Mouse (Mus musculus) heart, adult 8-10 months (tissue): ENCODE data around the gene Tmem184a. TPM values are rescaled to one million over a fixed set of nuclear protein-coding genes. Genes with fewer than 3 reads are reported as not detected.

ENCODE experiments used
- DNase-seq: peaks from one replicate; pipeline ENCODE4 v3.0.0; 2022; ENCODE audit warnings: low spot score
- microRNA-seq: library from miRNA; unstranded; fragments of <30 nt; microRNA quantifications from one replicate; pipeline ENCODE4 v1.2.0, GENCODE M21; 2022
- total RNA-seq, 4 experiments: library from RNA; stranded (reverse); gene quantifications; 2 replicates each; pipeline ENCODE4 v1.2.4; 2022

Gene Tmem184a
- total RNA-seq, 4 experiments from 2014 or later = 0.22 to 0.87 (median 0.47) TPM; not detected in 1

DNA sequence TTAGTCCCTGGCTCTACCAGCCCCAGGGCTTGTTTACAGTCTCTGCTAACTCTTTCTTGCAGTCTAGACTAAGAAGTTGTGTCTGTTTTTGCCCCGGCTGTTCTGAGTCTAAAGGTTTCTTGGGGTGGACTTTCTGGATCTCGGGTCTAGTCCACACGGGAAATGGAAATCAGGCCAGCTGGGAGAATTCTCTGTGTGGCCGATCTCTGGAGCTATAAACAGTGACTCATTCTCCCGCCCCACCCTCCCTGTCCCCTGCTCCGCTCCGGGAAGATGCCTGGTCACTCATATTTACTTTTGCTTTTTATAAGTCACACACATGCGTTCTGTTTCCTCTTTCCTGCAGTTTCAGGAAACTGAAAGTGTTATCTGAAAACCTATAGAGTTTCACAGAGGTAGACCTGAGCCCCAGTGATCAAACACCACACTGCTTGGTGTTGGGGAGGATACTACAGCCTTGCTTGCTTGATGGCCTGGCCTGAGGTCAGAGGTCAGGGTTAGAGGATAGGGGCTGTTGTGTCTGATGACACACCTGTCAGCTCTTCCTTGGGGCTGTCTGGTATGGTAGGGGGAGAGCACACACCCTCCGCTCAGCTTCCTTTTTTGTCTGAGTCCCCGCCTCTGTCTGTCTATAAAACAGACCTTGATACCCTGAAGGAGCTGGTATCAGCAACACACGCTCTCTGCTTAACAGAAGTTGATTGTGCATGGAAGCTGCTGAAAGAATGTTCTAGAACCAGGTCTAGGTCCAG is 26.2 kb downstream of the Tmem184a start:
- peak; percentile 69 for DNase-seq

DNA sequence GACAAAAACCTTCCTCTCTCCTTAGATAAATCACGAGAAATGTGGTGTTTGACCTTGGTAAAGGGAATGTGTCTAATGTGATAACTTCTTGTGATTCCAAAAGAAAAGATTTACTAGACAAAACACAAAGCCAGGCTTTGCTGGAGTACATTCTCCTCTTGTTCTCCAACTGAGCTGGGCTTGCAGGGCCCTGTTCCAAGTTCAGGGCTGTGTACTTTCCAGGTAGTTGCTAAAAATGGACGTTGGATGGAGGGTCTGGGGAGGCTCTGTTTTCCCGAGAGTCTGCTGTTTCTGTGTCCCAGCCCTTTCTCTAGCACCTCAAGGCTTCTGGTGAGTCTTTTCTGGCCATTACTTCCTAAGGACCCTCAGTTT is 26.8 kb downstream of the Tmem184a start:
- DNase-seq = peak; percentile 41

DNA sequence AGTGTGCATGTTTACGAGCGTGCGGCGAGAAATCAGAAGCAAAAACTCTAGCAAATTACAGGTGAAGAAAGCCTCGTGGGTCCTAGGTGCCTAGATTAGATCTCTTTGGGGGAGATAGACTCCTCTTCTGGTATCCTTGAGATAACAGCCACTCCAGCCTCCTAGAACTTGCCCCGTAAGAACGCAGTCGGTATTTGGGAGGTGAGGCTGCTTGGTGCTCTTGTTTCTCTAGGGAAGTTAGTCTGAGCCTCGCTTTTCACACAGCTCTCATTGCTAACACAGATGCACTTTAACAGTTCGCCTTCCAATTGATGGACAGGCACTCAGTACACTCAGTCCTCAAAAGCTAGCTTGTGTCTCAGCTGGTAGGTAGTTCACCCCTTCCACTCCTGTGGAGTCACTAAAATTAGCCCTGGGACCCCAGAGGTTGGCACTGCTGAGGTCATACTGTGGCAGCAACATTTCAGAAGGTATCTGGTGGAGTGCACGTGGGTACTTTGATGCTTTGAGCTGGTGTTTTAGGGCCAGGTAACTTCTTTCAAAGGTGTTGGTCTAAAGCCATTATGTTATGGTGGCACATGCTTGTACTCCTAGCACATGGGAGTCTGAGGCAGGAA is 27.4 kb downstream of the Tmem184a start:
- DNase-seq = peak; percentile 40

DNA sequence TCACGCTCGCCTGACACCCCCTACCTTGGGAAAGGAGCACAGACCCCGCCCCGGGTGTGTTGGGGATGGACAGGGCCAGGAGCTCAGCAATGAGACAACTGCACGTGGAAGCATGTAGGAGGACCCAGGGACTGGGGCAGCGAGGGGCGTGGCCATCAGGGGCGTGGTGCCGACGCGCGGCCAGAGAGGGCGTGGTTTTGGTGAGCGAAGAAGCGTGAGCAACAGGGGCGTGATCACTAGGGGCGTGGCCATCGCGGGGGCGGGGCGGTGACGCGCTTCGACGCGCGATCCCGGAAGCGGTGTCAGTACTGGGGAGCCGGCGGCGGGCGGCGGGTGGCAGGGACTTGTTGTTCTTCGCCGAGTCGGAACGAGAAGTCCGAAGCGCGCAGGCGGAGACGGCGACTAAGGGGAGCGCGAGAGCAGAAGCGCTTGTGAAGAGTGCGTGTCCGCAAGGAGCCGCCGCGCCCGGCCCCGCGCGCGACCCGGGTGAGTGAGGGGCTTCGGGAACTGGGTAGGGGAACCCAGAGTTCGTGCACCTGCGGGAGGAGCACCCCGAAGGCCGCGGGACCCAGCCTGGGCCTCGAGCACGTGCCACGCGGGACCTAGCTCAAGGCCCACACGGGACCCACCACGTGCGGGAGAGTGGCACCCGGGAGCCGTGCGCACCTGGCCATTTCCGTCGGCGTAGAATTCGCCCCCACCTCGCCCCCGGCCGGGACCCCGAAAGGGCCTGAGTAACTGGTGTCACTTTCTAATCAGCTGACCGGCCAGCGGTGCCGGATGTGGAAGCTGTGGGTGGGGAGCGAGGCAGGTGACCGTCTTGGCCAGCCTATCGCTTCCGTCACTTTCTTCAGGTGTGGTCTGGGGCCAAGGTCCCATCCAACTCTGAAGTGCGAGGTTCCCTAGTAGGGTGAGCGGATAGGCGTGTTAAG is 28.2 kb downstream of the Tmem184a start, which contains the start of gene Mafk:
Gene Mafk, plus strand, starts transcription at position 287 of the 932 bp plus-strand sequence.
- DNase-seq = peak; percentile 97

DNA sequence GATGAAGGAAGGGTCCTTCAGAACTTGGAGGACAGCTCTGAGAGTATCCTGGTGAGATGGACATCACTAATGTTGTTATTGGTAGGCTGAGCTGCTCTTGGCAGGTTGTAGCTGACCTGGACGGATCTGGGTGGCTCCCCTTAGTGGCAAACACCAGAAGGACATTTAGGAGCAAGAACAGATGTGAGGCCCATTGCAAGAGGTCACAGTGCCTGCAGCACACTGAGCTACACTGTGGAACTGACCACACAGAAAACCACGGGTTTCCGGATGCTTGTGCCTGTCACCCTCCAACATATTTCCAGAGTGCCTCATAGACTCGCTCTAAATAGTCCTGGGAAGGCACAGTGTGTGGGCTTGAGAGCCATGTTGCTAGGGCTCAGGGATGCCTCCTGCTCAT is 30.3 kb downstream of the Tmem184a start:
- no peak for DNase-seq

DNA sequence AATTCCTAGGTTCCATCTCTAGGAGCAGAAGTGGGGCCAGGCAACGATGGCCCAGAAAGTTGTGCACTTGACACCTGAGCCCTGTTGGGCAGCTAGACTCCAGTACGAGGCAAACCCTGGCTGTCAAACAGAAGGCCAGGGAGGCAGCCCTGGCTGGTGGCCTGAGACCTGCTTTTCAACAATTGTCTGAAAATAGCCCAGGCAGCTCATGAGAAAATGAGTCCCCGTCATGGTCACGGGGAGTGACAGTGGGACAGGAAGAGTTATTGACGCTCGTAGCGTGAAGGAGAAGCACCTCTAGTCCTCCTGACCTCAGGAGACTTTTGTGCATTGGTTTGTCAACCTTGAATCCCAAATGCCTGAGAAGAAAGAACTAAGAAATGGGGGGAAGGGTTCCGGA is 38.3 kb downstream of the Tmem184a start:
- peak; percentile 67 for DNase-seq

DNA sequence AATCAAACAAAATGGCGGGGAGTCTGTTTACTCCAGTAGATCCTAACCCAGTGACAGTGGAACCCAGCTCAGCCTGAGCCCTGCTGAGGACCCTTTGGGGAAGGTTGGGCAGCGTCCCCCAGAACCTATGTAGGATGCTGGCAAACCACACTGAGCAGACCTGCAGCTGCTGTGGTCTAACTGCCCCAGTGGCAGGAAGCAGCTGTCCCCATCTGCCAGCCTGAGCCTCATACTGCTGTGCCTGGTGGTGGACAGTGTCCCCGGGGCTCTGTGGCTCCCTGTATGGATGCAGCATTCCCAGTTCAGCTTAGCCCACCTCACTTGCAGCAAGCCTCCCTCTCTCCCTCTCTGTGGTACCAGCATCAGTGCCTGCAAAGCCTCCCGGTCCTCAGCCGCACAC is 42.8 kb downstream of the Tmem184a start:
- DNase-seq = no peak

DNA sequence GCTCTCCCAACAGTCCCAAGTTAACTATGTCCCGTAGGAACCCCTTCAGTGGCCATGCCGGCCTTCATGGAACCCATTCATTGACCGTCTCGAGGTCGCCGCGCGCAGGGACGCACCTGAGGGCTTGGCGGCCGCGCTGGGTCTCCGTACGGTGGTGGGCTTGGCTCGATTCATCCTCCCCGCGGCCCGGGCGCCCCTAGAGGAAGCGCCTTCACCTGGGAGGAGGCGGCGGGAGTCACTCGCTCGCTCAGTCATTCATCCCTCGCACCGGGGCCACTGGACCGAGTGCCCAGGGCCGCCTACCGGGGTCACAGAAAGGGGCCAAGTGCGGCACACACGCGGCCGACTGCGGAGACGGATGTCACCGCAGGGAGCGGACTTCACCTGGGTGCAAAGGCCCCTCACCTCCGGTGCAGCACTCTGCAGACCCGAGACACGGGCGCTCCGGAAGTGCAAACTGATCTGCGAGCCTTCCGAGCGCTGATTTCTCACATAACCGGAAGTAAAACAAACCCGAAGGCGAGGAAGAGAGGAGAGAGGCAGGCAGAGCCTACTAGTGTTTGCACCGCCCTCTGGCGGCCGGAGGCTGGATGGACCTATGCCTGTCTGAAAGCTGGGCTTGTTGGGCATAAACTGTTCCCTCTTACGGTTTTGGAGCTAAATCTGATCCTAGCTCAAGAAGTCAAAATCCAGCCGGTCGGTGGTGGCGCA is 44.3 kb downstream of the Tmem184a start, which contains the start of gene Ints1:
Gene Ints1, minus strand, starts transcription at position 459 of the 711 bp plus-strand sequence.
- peak; percentile 95 for DNase-seq

DNA sequence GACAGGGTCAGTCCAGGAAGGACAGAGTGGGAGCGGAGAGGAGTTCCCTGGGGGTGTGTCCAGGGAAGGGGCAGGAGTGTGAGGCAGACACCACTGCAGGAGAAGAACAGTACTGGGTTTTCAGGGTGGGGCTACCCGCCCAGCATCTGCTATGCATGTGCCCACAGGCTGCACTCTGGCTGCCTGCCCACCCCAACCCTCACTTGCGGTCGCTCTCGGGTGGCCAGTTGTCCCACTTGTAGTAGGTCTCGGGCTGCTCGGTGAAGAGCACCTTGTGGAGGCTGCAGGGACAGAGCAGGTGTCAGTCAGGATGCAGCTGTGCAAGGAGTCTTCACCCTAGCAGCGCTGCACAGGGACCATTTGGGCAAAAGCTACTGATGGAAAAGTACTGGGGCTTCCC is 51.5 kb downstream of the Tmem184a start:
- DNase-seq = no peak

DNA sequence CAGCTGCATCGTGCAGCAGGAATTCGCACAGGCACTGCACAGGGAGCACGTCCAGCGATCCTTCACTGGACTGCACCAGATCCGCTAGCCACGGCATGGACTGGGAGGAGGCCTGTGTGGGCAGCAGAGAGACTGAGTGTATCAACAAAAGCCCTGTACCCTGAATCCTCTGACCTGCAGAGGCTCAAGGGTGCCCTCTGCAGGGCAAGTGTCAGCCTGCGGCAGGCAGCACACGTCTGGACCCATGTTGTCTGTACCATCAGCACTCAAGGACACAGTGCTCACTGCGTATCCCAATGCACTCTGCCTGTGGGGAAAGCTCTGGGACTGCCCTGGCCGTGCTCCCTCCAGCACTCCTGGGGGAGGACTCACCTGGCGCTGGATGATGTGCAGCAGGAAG is 55.4 kb downstream of the Tmem184a start:
- DNase-seq = no peak

DNA sequence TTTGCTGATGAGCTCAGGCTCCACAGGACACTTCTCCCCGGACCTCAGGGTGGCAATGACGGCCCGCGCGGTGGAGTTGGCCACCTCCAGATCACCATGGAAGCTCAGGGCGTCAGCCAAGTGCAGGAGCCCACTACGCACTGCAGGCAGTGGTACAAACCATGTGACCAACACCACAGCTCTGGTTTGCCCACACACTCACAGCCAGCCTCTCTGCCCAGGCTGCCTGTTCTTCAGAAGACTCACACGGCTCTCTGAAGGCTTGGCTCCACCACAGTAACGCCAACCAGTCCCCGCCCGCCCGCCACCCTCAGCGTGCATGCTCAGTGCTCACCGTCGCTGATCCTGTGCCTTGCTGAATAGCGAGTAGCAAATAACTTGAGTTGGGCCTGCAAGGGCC is 61.6 kb downstream of the Tmem184a start:
- DNase-seq = no peak

DNA sequence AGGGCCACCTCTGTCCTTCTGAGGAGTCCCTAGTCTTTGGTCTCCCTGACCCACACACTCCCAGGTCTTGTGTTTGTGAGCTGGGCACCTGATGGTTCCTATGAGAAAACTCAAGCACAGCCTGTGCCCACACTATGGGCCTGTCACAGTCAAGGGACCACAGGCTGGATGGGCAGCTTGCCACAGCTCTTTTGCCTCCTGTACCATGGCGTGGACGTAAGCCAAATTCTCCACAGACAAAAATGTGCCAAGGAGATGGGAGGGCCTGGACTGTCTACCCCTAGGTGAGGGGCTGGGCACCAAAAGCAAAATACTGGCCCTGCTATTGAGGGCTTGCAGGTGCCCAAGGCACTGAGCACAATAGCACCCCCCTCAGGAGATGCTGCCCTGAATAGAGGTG is 63.1 kb downstream of the Tmem184a start:
- DNase-seq = no peak

DNA sequence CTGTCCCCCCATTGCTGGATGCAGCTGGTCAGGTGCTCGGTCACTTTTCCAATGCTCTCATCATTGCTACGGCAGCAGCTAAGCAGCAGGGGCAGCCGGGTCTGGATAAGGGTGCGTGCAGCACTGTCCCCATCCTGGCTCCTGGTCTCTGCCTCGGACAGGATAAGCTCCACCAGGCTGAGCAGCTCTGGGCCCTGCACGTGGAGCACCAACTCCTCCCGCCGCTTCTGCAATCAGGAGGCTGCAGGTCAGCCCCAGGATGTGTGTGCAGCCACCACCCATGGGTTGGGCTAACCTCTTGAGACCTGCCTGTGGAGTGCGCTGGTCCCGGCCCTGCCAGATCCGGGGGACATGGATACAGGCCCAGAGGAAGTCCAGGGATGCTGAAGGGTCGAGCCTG is 63.6 kb downstream of the Tmem184a start:
- no peak for DNase-seq

DNA sequence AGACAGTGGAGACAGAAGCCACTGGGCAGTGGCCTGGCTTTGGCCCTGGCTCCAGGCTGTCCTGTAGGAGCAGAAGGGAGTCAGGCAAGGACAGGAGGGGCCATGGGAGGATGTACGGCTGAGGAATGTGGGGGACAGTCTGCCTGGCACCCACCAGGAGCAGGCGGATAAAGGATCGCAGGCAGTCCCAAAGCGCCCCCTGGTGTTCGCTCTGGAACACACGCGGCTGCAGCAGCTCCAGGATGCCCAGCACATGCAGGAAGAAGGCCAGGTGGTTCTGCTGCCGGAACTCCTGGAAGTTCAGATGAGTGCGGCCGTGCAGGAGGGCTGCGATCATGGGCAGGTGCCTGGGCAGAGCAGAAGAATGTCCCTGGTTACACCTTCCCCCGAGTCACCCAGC is 65.0 kb downstream of the Tmem184a start:
- no peak for DNase-seq

Small RNA genes lying within 50 kb of the gene (microRNA-seq; reads per million reads assigned to microRNA genes)
- gene Mir7037 = not detected

Other genes starting within 250 kb of the Tmem184a start
- 1 to 10 TPM; 1.3 to 2.6 (median 1.9) TPM for gene Micall2, start 83.6 kb downstream of the Tmem184a start, total RNA-seq
- 10 to 100 TPM; 39.2 to 43.9 (median 40.1) TPM for gene Ints1, start 44.2 kb downstream of the Tmem184a start, total RNA-seq
- gene Mafk, start 28.4 kb downstream of the Tmem184a start, total RNA-seq = 10 to 100 TPM; 27.3 to 35.9 (median 33.9) TPM
- not detected for gene Gm26938, start 6.5 kb upstream of the Tmem184a start, total RNA-seq
- 10 to 100 TPM in 1 of 4 experiments, 1 to 10 TPM in 3; 7.0 to 10.6 (median 9.1) TPM for gene Psmg3, start 7.0 kb upstream of the Tmem184a start, total RNA-seq
- under 1 TPM in 3 of 4 experiments, not detected in 1; 0.13 to 0.43 (median 0.41) TPM for gene Elfn1, start 88.0 kb upstream of the Tmem184a start, total RNA-seq